Mouse (Mus musculus) gastrocnemius, postnatal 4 days (tissue): ENCODE results near the gene Wbp4. TPM values are rescaled to one million over a fixed set of nuclear protein-coding genes. Genes with fewer than 3 reads are reported as not detected.
"Not testable (repeated sequence)": the region's sequence is repeated elsewhere in the genome, so short reads cannot be mapped to it uniquely, and the experiment has no call there.

ENCODE experiments used
- DNase-seq, 2 experiments: peaks; one replicate each; pipeline ENCODE4 v3.0.0; 2021 to 2022; ENCODE audit warnings: low spot score in 2 of 2, mixed read lengths in 2 of 2
- total RNA-seq, 2 experiments: library from RNA; stranded (reverse); gene quantifications; 2 replicates each; pipeline ENCODE4 v1.2.3; 2021

The Wbp4 gene
- total RNA-seq, 2 experiments from 2014 or later = 33.3 to 34.6 TPM

DNA sequence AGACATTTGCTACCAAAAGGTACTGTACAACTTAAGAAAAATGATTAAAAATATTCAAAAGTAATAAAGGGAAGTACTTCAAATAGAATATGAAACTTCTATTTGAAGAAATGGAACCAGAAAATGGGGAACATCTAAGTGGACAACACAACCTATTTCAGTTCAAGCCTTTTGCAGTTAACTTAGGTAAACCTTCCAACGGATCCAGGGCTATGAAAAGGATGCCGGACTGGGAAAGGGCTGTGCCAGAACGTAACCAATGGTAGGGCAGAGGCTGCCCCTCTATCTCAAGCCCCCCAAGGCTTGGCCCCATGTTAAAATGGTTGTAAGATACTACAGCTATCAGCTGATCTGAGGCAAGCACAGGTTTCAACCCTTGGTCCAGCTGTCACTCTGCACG lies 20.3 kb downstream of the Wbp4 start:
- no peak for DNase-seq

GRCm38 (mm10) chr14:79460401-79460800 lies 20.9 kb downstream of the Wbp4 start:
- DNase-seq = no peak

DNA sequence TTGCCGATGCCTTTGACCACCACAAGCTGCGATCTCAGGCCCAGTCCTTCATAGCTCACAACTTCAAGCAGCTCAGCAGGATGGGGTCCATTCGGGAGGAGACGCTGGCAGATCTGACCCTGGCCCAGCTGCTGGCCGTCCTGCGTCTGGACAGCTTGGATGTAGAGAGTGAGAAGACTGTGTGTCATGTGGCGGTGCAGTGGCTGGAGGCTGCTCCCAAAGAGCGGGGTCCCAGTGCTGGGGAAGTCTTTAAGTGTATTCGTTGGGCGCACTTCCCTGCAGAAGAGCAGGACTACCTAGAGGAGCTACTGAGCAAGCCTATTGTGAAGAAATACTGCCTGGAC lies 28.8 kb downstream of the Wbp4 start:
- DNase-seq = not testable (repeated sequence)

DNA sequence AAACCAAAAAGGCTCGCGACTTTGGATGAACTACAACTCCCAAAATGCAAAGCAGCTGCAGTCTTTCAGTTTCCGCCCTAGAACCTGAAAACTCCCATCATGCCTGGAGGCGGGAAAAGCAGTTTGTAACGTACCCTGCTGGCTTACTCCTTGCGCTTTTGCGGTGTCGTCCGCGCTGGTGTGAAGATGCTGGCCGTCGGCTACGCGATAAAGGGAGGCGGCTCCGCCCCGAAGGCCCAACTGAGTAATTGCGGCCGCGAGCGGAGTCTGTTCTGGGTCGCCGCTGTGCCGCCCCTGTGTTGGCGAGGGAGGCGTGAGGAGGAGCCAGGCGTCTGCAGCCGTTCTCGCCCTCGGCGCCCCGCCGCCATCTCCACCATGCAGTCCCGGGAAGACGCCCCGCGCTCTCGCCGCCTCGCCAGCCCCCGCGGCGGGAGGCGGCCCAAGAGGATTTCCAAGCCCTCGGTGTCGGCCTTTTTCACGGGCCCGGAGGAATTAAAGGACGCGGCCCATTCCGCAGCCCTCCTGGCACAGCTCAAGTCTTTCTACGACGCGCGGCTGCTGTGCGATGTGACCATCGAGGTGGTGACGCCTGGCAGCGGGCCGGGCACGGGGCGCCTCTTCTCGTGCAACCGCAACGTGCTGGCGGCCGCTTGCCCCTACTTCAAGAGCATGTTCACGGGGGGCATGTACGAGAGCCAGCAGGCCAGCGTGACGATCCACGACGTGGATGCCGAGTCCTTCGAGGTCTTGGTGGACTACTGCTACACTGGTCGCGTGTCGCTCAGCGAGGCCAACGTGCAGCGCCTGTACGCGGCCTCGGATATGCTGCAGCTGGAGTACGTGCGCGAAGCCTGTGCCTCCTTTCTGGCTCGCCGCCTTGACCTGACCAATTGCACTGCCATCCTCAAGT lies 29.4 kb downstream of the Wbp4 start, which contains the start of gene Kbtbd6:
Kbtbd6 (plus strand) TSS at position 155 of the 910 bp plus-strand sequence.
- DNase-seq = peak; percentile 38 to 75

- no peak for DNase-seq
Measured at GRCm38 (mm10) chr14:79445055-79445620, 36.2 kb downstream of the Wbp4 start.

DNA sequence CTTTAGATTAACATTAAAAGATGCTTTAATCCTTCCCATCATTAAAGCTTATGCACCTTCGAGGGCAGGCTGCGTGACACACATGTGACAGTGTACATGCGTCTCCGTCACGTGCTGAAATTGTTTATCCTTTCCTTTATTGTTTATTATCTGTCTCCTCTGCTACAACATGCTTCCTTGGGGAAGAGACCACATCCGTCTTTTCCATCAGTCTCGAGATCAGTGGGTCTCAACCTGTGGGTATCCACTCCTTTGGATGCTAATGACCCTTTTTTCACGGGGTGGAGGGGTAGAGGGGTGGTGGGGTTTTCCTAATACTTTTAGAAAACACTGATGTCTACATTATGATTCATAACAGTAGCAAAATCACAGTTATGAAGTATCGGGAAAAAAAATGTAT lies 36.7 kb downstream of the Wbp4 start:
- no peak for DNase-seq

DNA sequence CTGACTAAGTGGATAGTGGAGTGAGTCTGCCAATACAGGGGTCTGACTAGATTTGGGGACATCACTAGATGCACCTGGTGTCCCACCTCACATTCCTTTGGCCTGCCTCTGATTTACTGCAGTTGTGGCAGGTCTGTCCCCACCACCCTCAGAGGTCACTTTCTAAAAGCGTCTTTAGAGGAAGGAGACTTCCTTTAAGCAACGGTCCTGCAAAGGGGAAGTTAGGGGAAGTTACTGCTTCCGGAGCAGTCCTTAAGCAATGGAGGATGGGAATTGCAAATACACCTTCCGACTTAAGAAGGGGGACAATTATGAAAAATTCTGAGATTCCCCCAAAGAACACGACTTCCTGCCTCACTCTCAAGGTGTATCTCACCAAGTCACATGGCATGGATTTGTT lies 39.9 kb downstream of the Wbp4 start:
- DNase-seq = no peak

DNA sequence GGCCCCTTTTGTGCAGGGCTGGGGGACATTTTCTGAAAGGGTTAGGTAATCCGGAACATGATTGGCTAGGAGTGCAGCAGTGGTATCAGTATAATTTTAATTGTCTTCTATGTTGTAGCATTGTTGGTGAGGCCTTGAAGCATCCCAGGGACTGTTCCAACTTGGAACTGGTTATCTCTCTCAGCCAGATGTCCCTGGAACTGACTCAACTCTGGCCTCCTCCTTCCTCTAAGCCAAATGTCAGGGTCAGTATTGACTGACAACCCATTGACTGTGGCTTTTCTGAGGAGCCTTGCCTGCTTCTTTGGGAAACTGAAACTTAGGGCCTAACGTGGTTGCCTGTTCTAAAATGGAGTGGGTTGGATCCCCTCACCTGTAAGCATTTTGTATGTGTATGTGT lies 40.7 kb downstream of the Wbp4 start:
- no peak for DNase-seq

DNA sequence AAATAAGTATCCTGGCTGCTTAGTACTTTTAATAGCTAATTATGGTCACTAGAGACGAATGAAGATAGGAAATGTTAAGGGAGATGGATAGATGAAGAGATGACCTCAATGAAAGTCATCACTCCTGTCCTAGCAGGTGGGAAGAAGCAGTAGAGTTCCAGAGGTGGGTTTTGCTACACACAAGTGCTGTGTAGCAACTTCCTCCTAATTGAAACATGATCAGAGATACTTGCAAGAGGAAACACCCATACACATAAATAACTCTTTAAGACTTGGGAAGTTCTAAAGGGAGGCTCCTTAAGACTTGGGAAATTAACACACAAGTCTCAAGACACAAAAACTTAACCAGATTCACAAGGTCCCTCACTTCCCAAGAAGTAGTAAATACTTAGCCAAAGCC lies 47.3 kb downstream of the Wbp4 start:
- DNase-seq = no peak

- not testable (repeated sequence) for DNase-seq
Measured at GRCm38 (mm10) chr14:79426730-79427365, 54.5 kb downstream of the Wbp4 start.

DNA sequence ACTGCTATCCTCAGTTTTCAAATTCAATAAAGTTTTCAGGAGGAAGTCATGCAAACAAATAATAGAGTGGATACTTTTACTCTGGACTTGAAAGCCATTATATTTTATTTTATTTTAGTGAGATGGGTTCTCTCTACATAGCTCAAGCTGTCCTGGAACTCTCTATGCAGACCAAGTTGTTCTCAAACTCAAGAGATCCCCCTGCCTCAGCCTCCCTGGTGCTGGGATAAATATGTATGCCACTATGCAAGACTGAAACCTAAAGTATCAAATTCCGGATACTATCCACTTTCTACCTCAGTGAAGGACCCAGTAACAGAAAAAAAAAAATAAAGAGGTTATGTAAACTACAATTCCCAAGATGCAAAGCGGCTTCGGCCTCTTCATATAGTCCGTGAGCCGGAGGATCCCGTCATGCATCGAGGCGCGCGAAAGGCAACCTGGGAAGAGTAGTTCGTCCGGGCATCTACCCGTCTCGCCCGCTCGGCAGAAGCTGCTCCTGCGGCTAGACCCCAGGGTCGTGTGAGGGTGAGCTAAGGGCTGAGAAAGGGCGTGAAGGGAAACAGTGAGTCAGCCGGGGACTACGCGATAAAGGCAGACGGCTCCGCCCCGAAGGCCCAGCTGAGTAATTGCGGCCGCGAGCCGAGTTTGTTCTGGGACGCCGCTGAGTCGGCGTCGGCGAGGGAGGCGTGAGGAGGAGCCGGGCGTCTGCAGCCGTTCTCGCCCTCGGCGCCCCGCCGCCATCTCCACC lies 55.2 kb downstream of the Wbp4 start, which contains the start of gene Kbtbd7:
Kbtbd7 (plus strand) TSS at position 533 of the 751 bp plus-strand sequence.
- DNase-seq = peak; percentile 76 to 90

DNA sequence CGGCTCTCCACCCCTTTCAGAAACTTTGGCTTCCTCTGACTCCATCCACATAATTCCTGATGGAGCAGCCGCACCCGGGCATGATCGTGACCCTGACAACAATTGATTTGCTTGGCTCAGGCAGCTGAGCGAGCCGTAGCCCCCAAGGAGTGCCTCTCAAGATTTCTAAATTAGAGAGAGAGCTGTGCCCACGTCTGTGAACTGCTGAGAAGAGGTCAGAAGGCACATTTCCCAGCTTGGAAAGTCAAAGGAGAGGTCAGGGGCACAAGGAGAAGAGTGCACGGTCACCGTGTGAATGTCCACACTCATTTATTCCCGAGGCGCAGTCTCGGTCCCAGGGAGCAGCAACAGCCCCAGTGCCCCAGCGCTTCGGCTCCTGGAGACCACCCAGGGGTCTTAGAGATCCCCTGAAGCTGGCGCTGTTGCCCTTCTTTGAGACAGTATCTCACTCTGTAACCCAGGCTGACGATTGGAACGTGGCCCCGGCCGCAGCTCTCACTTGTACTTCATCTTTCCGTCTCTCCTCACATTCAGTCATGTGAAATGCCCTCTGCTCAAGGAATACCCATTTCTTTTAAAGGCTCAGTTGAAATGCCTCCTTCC lies 61.1 kb downstream of the Wbp4 start:
- no peak for DNase-seq

GRCm38 (mm10) chr14:79413121-79413520 lies 68.2 kb downstream of the Wbp4 start:
- no peak for DNase-seq

DNA sequence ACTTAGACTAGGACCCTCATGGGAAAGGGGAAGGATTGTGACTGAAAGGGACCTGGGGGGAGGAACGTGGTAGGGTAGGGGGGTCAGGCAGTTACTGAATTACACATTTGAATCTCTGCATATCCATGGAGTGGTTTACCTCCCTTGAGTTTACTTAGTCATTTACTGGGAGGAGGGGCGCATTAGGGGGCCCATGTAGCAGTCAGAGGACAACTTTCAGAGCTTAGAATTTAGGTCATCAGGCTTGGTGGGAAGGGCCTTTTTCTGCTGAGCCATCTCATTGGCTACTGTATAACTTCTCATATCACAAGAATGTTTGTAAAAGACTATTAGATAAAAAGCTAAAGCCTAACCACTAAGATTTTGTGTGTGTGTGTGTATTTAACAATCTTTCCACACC lies 70.7 kb downstream of the Wbp4 start:
- no peak for DNase-seq

Other genes starting within 250 kb of the Wbp4 start
- gene Zfp957, start 234.2 kb downstream of the Wbp4 start, total RNA-seq = not detected
- gene Rgcc, start 179.9 kb downstream of the Wbp4 start, total RNA-seq = 10 to 100 TPM; 31.7 to 34.9 TPM
- 10 to 100 TPM; 16.2 to 18.3 TPM for gene Naa16, start 90.7 kb downstream of the Wbp4 start, total RNA-seq
- 1 to 10 TPM; 4.4 to 5.8 TPM for gene Mtrf1, start 83.7 kb downstream of the Wbp4 start, total RNA-seq
- 10 to 100 TPM; 10.4 to 12.0 TPM for gene Kbtbd7, start 55.0 kb downstream of the Wbp4 start, total RNA-seq
- under 1 TPM; 0.69 to 0.83 TPM for gene Kbtbd6, start 29.7 kb downstream of the Wbp4 start, total RNA-seq
- gene Elf1, start 326 bp downstream of the Wbp4 start, total RNA-seq = 10 to 100 TPM; 11.5 to 13.0 TPM
- gene Sugt1, start 106.2 kb upstream of the Wbp4 start, total RNA-seq = 10 to 100 TPM; 70.7 to 74.1 TPM
- gene Cnmd, start 180.7 kb upstream of the Wbp4 start, total RNA-seq = 1 to 10 TPM in 1 of 2 experiments, under 1 TPM in 1; 0.83 to 1.3 TPM